Mouse (Mus musculus) embryonic fibroblast, embryonic 13.5 days (primary cell): ENCODE results near the gene Gm30191.
A peak's percentile ranks its signal among the peaks of the same experiment; 100 is the strongest.

ENCODE experiments used
- CTCF ChIP-seq: IDR thresholded peaks from 2 replicates; pipeline ENCODE4 v1.5.1; 2011; ENCODE audit warnings: mild to moderate bottlenecking, control low read depth, low read length, moderate library complexity, borderline replicate concordance; ENCODE audit not compliant: insufficient read depth
- POLR2A ChIP-seq: IDR thresholded peaks from 2 replicates; pipeline ENCODE4 v1.6.1; 2011; ENCODE audit warnings: low read depth, mild to moderate bottlenecking, control low read depth, low read length, moderate library complexity

DNA sequence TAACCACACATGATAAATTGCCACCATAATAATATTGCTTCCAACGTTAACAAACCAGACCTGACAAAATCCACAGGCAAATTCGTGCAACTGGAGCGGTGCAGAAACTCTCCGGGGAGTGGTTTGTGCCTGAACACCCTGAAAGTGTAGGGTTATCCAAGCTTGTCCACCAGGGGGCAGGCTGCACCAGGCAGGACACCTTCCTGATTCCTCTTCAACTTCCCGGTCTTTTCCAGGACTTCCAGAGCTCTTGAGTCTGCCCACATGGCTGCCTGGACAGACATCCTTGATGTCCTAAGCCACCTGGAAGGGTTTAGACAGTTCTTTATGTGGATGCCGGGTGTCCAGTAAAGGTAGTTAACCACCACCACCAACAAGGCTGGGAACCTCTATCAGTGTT is 16.5 kb downstream of the Gm30191 start:
- TF ChIP-seq POLR2A (no peak), CTCF (peak; percentile 80; the same call in 1 of the 2 replicates)
